Mouse (Mus musculus): ENCODE measurements at regions not wholly inside any gene's neighbourhood (a gene's known extent, or its start where the extent isn't known, plus 50 kb on each side); places are given as distances from the start of the nearest gene placed in this dataset.
A peak's percentile ranks its signal among the peaks of the same experiment; 100 is the strongest.

DNA sequence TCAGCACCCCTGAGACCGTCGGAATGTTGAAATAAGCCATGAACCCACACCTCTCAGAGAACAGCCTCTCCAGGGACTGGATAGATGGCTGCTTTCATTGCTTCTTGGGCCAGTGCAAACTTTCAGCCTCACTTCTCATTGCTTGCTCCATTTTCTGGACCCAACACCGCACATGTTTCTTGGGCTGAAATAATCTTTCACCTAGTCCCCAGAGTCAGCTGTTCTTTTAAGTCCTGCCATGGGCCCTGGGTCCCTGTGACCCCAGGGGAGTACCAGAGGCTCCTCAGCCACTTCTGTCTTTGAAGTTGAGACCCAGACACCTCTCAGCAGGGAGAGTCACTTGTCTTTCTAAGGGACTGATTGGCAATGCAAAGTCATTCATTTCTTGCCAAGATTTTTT is 201.4 kb downstream of the Fndc1 start:
- DNase-seq (ENCODE audit: low read depth) = no peak

DNA sequence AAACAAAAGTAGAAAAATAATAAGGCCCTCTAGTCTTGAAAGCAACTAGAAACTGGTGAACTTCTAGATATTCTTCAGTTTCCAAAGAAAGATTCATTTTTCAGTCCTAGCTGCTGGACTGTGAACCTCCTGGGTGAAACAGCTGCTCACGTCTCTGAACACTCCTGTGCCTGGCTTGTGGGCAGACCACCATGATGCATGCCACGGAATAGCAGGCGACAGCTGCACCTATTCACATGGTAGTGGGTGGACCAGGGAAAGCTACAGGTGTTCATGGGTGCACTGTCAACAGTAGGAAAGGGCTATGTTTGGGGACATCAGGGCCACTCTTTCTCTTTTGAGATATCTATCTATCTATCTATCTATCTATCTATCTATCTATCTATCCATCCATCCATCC is 203.7 kb downstream of the Fndc1 start:
- DNase-seq (ENCODE audit: low read depth) = no peak

DNA sequence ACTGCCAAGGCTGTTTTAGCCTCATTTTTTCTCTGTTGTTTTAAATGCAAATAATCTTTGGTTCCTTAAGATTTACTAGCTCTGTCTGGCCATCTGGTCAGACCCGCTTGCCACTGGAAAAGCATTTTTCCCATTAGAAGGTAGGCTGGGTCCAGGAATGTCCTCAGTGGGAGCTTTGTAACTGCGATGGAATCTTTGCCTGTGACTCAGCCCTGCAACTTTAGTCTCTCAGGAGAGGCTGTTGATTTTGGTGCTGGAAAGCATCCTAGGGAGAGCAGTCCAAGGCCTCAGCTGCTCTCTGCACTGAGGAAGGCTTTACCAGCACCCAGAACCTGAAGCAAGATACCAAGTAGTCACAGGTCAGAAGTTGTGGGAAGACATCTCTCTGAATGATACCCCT is 205.8 kb downstream of the Fndc1 start:
- no peak for DNase-seq (ENCODE audit: low read depth)

DNA sequence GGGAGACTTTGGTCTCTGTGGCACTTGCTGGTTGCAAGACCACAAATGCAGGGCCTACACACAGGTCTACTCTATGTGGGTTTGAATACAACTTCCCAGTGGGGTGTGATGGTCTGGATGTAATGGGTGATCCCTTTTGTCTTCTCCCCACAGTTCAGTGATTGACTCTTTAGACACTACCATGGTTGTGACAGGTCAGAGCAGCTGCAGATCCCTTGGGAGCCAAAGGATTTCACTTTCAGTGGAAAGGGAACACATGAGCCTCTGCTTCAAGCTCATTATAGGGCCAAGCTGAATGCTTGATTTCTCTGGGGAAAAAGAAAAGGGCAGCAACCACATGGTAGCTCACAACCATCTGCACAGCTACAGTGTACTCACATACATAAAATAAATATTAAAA is 206.9 kb downstream of the Fndc1 start:
- no peak for DNase-seq (ENCODE audit: low read depth)

DNA sequence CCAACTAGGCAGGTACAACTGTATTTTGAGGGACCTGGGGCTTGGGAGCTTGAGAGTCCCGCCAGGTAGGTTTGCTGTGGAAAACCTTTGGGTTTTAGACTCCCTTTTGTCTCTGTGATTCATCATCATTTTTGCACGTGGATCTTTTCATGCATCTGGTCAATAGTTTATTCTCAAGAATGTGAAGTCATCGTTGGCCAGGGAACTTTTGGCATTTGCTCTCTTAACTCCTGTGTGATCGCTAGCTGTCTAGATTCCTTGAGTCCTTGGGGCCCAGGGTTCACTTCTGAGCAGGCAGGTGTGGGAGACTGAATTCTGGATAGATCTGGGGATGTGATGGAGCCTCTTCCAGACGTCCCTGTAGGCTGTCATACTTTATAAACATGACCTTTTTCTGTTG is 207.5 kb downstream of the Fndc1 start:
- no peak for DNase-seq (ENCODE audit: low read depth)

DNA sequence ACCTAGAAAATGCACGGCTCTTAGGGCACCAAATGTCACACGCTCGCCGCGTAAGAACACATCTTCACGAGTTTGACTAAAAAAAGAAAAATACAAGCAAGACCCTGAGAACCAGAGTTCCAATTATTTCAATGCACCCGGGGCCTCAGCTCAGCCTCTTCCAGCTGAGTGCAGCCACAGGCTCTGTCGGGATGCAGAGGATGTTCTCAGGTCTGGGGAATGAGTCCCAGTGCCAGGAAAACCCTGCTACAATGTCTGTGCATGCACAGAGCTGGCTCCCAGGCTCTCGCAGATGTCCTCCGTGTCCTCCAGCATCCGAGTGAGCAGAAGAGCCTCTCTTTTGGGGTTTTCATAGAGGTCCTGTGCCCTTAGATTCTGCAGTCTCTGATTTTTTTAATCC is 219.1 kb downstream of the Fndc1 start:
- DNase-seq (ENCODE audit: low read depth) = no peak

DNA sequence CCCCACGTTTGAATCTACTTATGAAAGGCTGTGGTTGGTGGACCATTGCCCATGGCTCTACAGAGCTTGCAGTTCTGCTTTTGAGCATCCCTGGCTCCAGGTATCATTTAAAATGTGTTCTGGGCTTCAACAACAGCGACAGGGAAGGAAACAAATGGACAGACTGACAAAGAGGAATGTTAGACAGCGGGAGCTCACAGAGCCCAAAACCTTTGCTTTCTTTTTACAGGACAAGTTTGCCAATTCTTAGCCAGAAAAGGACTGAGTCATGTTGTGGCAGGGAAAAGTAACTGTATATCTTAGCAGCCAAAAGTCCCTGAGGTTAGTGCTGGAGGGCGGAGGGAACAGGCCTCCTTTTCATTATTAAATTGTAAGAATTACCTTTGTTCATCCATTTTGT is 219.7 kb downstream of the Fndc1 start:
- DNase-seq (ENCODE audit: low read depth) = no peak

DNA sequence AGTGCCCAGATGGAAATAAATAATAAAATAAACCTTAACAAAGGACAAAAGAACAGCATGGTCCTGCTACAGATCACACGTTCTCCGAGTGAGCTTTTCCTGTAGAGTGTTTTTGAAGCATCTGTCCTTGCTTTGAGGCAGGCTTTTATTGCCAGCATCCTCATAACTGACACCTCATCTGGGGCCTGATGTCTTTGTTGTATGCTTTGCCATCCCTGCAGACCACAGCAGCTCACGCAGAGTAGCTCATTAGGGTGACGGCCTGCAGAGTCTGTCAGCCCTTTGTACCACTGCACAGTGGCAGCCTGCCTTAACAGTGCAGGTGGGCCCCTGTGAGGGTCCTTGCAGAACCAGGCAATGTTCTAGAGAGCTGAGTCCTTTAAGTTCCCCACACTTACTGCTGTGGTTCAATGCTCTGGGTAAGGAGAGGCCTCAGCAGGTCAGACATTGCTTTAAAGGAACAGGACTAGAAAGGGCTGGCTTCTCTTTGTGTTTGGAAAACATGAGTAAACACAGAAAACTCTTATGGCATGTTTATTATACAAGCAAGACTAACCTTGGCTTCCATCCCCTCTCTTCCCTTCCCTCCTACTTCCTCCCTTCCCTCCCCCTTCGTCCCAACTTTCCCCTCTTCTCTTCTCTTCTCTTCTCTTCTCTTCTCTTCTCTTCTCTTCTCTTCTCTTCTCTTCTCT is 219.7 kb upstream of the Unc93a2 start:
- no peak for DNase-seq (ENCODE audit: low read depth)

DNA sequence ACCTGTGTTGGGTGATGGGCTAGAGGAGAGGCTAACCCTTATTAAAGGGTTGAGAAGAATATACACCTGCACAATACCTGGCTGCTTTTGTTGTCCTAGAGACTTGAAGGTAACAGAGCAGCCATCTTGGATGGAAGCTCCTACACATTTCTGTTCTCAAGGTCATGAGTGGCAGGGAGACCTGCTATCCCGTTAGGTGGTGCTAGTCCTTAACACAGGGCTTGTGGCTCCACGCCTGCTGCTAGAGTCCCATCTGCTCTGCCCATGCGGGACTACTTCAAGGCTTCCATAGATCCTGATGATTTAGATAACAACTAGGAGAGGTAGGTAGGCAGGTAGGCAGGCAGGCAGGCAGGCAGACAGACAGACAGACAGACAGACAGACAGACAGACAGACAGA is 218.8 kb upstream of the Unc93a2 start:
- no peak for DNase-seq (ENCODE audit: low read depth)

DNA sequence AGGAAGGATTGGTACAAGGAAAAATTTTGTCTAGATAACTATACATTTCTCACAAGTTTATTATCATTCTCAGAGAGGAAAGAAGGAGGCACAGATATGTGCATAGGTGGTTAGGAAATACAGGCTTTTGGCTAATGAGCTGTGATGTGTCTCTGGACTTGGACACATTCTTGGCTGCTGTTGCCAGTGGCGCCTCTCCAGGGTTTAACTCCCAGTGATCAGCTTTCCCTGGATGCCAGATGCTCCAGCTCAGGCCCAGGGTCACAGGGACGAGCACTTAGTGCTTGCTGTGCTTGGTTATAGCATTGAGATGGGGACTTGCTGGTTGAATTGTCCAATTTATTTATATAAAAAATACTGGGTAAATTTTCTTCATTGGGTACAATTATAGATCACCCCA is 215.3 kb upstream of the Unc93a2 start:
- no peak for DNase-seq (ENCODE audit: low read depth)

DNA sequence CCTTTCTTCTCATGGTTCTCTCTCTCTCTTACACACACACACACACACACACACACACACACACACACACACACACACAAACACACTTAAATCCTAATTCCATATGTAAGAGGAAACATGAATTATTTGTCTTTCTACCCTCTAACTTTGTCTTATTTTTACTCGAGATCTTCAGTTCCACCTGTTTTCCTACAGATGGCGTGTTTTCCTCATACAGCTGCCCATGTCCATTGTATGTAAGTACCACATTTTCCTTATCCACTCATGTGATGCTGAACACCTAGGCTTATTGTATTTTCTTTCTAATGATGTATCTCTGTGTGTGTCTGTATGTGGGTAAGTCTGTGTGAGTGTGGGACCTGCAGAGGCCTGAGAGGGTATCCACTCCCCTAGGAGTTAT is 212.2 kb upstream of the Unc93a2 start:
- DNase-seq (ENCODE audit: low read depth) = peak; percentile 14

DNA sequence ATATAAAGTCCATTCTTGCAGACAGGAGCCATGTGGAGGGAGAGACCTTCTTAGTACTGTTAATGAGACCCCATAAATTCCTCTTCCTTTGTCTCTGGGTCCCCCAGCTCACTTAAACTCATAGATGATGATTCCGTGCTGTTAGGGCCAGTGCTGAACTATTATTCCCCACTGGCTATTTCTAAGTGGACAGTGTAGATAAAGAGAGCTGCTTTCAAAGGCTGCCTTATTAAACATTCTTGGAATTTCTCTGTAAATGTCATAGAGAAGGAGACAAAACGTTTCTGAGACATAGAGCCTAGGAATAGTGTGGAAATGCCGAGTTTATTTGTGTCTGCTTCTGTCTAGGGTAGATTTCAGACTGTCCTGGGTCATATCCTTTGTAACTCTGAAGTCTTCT is 209.5 kb upstream of the Unc93a2 start:
- no peak for DNase-seq (ENCODE audit: low read depth)

DNA sequence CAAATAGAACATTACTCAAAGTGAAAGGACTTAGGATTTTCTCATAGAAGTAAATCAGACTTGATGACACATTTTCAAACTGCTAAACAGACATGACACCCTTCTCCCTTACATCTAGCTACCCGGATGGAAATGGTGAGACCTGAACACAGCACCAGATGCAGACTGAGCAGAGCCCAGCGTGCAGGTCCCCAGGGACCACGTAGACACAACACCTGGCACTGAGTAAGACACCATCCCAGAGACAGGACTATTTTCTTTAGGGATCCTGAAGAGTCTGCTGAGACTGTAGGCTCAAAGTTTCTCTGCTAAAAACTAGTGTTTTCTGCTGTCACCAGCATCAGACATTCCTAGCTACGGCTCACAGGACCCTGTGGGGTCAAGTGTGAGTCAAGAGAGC is 207.2 kb upstream of the Unc93a2 start:
- no peak for DNase-seq (ENCODE audit: low read depth)

DNA sequence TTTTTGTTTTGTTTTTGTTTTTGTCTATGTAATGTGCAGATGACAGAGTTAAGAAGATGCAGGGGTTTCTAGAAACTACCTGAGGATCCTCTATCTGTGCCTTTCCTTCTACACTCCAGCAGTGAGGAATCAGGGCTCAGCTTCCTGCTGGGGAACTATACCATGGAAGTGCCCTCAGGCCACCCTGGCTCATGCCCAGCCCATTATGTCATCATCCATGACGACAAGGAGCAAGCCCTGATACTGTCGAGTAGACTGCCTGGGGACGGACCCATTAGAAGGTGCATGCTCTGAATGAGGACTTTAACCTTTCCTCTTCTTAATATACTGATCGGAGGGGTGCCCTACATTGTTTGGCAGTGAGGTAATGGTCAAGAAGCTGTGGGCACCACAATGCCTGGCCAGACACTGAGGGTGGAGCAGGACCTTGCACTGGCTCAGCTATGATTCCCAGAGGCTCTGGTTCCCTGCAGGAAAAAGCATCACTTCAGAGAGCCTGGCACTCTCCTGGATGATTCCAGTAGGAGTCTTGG is 197.7 kb upstream of the Unc93a2 start:
- no peak for DNase-seq (ENCODE audit: low read depth)

DNA sequence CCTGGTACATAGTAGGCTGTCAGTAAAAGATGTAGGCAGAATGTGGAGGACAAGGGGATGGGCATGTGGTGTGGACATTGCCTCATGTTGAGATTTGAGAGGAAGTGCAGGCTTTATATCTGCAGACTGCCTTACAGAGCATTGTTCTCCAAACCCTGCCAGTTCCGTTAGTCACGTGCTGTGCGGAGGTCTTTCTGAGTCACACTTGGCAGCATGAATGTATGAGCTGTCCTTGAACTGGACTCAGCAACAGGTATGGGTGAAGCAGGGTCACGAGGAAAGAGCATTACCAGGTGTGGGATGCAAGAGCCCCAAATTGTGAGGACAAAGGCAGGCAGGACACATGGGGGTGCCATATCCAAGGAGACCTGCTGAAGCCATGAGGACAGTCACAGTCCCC is 193.8 kb upstream of the Unc93a2 start:
- no peak for DNase-seq (ENCODE audit: low read depth)

DNA sequence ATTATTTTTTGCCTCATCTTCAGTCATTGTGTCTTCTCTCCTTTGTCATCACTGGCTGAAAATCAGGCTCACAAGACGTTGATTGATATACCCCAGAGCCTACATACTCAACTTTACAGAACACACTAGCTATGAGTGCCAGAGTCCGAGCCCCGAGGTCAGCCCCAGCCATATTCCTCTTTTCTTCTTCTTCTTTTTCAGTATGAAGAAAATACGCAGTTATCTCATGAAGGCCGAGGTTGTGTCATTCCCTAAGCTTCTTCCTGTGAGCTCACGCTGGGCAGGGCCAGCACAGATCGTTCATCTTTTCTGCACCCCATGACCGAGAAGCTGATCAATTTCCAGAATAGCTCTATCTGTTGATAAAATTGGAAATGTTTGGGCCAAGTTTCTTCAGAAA is 192.7 kb upstream of the Unc93a2 start:
- DNase-seq (ENCODE audit: low read depth) = no peak

DNA sequence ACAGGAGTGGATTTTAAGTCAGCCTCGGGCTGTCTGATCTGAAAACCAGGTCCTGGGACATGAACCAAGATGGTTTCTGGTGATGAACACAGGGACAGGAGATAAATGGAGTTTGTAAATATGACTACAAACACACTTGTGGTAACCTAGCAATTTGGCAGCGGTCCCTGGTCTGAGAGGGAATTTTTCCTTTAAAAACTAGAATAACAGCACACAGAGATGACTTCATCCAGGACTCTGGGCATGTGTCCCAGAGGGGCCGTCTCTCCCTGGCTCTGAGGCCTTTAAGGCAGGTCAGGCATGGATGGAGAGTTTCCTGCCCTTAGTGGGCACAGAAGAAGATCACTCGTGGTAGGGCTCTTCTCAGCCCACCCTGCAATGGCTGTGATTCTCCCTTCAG is 192.0 kb upstream of the Unc93a2 start:
- no peak for DNase-seq (ENCODE audit: low read depth)

DNA sequence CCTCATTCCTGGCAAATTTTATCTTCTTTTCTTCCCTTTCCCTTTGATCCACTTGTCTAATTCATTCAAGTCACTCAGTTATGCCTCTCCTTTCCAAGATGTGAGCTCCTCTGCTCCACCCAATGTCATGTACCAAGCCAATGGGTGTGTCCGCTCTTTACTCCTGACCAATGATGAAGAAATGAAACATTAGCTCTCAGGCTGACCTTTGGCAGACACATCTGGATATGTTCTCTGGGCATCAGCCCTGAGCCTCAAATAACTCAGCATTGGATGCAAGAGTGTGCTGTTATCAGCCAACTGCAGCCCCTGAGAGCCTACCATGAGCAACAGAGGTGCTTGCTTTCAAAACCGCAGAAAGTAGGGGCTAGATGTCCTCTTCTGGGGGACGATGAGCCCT is 186.2 kb upstream of the Unc93a2 start:
- DNase-seq (ENCODE audit: low read depth) = no peak

DNA sequence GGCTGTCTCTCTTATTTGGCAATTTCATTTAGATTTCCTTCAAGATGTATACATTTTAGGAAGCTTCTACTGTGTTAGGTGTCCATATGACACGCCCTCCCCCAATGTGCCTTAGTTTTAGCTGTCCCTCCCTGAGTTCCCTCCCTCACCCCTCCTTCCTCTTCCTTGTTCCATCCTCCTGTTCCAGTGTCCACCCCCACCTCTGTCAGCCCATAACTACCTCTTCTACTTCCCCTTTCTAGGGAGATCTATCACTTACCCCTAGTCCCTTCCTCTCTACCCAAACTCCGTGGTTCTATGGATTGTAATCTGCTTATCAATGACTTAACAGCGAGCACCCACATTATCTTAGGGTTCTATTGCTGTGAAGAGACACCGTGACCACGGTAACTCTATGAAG is 183.2 kb upstream of the Unc93a2 start:
- DNase-seq (ENCODE audit: low read depth) = no peak

DNA sequence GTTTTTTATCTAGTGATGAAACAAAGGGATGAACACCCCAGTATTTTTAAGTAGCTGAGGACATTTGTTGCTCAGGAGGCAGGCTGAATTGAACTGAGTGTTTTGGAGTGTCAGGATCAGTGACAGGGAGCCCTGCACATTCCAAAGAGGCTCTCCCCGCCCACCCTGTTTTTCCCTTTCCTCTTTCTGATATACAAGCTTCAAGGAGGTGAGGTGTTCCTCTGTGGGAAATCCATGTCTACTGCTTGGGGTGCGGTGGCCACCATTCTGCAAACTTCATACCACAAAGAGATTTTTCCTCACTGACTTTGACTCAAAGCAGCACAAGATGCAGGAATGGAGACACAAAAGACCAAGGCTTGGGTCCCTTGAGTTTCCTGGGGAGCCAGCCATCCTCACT is 180.5 kb upstream of the Unc93a2 start:
- DNase-seq (ENCODE audit: low read depth) = no peak

DNA sequence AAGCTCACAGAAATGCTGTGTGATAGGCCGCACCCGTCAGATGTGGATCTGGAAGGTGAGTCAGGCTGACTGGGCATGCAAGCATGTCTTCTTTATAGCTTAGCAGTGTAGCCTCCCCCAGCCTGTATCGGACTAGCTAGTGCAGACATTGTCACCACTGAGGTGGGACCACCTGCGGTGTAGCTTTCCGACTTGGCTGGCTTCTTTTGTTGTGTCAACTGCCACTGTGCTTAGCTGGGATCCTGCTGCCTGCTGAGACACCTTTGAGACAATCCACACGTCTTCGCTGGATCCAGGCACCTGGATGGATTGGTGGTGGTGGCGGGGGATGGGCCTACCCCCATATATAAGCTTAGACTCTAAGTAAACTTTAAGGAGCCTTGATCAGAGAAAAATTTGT is 177.7 kb upstream of the Unc93a2 start:
- no peak for DNase-seq (ENCODE audit: low read depth)

DNA sequence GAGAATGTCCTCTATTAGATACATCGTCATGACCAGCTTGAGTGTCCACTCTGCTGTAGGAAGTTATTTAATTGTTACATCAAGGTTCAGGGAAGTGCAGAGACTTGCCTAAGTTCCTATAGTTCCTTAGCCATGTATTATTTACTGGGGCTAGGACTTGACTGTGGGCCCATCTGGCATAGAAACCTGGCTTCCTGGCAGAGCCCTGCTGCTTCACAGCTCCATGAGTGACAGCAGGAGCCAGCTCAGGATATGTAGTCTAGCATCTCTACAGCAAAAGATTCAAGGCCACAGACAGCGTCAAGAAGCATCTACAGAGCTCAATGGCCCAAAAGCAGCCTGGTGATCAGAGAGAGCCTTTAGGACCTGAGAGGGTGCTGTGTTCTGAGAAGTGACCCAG is 163.2 kb upstream of the Unc93a2 start:
- no peak for DNase-seq (ENCODE audit: low read depth)

DNA sequence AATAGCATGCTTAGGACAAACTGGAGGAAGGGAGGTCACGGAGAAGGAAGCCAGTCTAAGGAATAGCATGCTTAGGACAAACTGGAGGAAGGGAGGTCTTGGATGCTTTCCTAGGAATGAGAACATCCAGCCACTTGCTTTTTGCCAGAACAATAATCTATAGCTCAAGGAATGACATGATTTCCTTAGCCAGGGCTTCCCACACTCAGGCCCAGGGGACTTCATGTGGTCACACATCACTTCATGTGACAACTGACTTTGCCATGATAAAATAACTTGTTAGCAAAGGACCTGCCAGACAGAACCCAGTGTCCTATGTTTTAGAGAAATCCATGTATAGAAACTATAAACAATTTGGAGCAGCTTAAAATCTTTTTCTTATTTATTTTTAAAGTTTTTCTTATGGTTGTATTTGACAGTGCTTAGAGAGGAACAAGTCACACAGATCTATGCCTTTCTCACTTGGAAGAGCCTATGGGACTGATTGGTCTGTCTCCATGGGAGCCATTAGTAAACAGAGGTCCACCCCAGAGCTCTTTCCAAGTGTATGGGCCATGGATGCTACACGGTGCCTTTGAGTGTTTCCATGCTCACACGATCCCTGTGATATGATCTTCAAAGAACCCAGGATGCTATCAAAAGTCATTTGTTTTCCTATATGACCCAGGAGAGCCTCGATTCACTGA is 153.3 kb upstream of the Unc93a2 start:
- DNase-seq (ENCODE audit: low read depth) = no peak
